ENCODE assay signal across 10 mouse cellular contexts in genomic region chr17:35218516-35219193, GRCm38 (mm10). TPM values are rescaled to one million over a fixed set of nuclear protein-coding genes. Genes with fewer than 3 reads are reported as not detected.
DNase-seq lines count a peak whose midpoint lies in the region; ATAC-seq and TF ChIP-seq lines count a peak whose summit lies in the region.
"Had no signal": no experiment of that assay in that cellular context is flagged by ENCODE, and none has a peak within 500 bp of the region (broad histone marks: within the 10 kb centered on the region; RNA-seq: fewer than 3 reads in every experiment).

No protein-coding gene starts in this region.

- H3K9ac ChIP-seq in heart, embryonic 12.5 days, result no peak overlapping the region

- peaks cover 21% of the 10 kb centered on the region for H3K4me1 ChIP-seq in heart, embryonic 12.5 days (replicated peaks)

- H3K9me3 ChIP-seq in heart, embryonic 12.5 days (replicated peaks), result no peaks in the 10 kb centered on the region

- peaks cover 25% of the 10 kb centered on the region for H3K36me3 ChIP-seq in heart, embryonic 12.5 days
- H3K36me3 ChIP-seq in splenic B cell, adult 2 months (ENCODE audit: control insufficient read depth, insufficient read depth, low read length, poor library complexity, severe bottlenecking), result no peaks in the 10 kb centered on the region; the same call in 1 of the 2 replicates

- WGBS in heart, embryonic 12.5 days, result 59% methylated on average over 18 of the region's 18 CpGs

- peak overlapping the region; percentile 47 for H3K27ac ChIP-seq in layer of hippocampus, adult 2 months
- peak overlapping the region; percentile 69 for H3K27ac ChIP-seq in heart, embryonic 12.5 days (ENCODE audit: poor library complexity, severe bottlenecking)

- no peak for DNase-seq in layer of hippocampus, adult 2 months (ENCODE audit: low spot score in 2 of 2)
- no peak for DNase-seq in layer of hippocampus, postnatal 25 days (ENCODE audit: extremely low spot score in 1 of 2, low spot score in 1 of 2)
- DNase-seq in liver, result peak; percentile 28
- peak; percentile 88 for DNase-seq in splenic B cell, adult 2 months (ENCODE audit: low read depth, low spot score)
- no peak for DNase-seq in urinary bladder, postnatal 36 days (ENCODE audit: low spot score in 2 of 2)
- no peak for DNase-seq in ovary, postnatal 36 days (ENCODE audit: low spot score)
- no peak for DNase-seq in right cerebral cortex, postnatal 36 days (ENCODE audit: low spot score in 2 of 2)

- H3K4me3 ChIP-seq in layer of hippocampus, adult 2 months, result no peak overlapping the region
- H3K4me3 ChIP-seq in heart, embryonic 12.5 days, result no peak overlapping the region

- H3K27me3 ChIP-seq in heart, embryonic 12.5 days (replicated peaks), result 0 out of 2 replicates have a peak, but pooled peaks cover 3% of the 10 kb centered on the region
- no peaks in the 10 kb centered on the region for H3K27me3 ChIP-seq in splenic B cell, adult 2 months (ENCODE audit: control insufficient read depth, insufficient read depth, low read length, poor library complexity, severe bottlenecking)
- H3K27me3 ChIP-seq: Patski had no signal

- ATAC-seq in heart, embryonic 12.5 days (ENCODE audit: insufficient number of reproducible peaks, low FRiP score), result peak; percentile 68
- ATAC-seq: Patski had no signal

- H3K4me2 ChIP-seq in heart, embryonic 12.5 days, result no peak overlapping the region

- TF ChIP-seq CTCF in layer of hippocampus, adult 2 months (conservative IDR thresholded peaks at IDR 0.05), result no peak

RNA-seq across cellular contexts. Expression of gene Gm16181, which starts 2.0 kb away (rescaled TPM):
- total RNA-seq in layer of hippocampus, adult 2 months (2021), result not detected
- total RNA-seq in layer of hippocampus, postnatal 25 days (2021), result not detected
- polyA plus RNA-seq in heart, embryonic 12.5 days (2016; fragmentation: Nextera tagmentation; extraction: Ambion mirVana), result 0.55 TPM in 1 of 2 replicates, not detected in the other
- polyA plus RNA-seq: neural tube, embryonic 11.5 days had no signal

RNA-seq across cellular contexts. Expression of gene Lta, which starts 13.5 kb away (rescaled TPM):
- under 1 TPM; 0.54 to 0.59 TPM for total RNA-seq in layer of hippocampus, adult 2 months (2021)
- total RNA-seq in layer of hippocampus, postnatal 25 days (2021), result under 1 TPM in 1 of 2 experiments, not detected in 1; 0.20 TPM
- polyA plus RNA-seq in heart, embryonic 12.5 days (2016; fragmentation: Nextera tagmentation; extraction: Ambion mirVana), result not detected in 2 replicates

RNA-seq across cellular contexts. Expression of gene Atp6v1g2, which starts 14.8 kb away (rescaled TPM):
- 100 to 1,000 TPM; 615 to 646 TPM for total RNA-seq in layer of hippocampus, adult 2 months (2021)
- total RNA-seq in layer of hippocampus, postnatal 25 days (2021), result 100 to 1,000 TPM; 607 to 639 TPM
- polyA plus RNA-seq in heart, embryonic 12.5 days (2016; fragmentation: Nextera tagmentation; extraction: Ambion mirVana), result 10.0 and 12.5 TPM in 2 replicates

RNA-seq across cellular contexts. Expression of gene Tnf, which starts 16.8 kb away (rescaled TPM):
- total RNA-seq in layer of hippocampus, adult 2 months (2021), result not detected
- total RNA-seq in layer of hippocampus, postnatal 25 days (2021), result not detected
- 0.12 TPM in 1 of 2 replicates, not detected in the other for polyA plus RNA-seq in heart, embryonic 12.5 days (2016; fragmentation: Nextera tagmentation; extraction: Ambion mirVana)
- polyA plus RNA-seq: Patski had no signal

RNA-seq across cellular contexts. Expression of gene Nfkbil1, which starts 16.9 kb away (rescaled TPM):
- 10 to 100 TPM; 13.3 to 15.1 TPM for total RNA-seq in layer of hippocampus, adult 2 months (2021)
- 10 to 100 TPM; 13.7 to 14.8 TPM for total RNA-seq in layer of hippocampus, postnatal 25 days (2021)
- polyA plus RNA-seq in heart, embryonic 12.5 days (2016; fragmentation: Nextera tagmentation; extraction: Ambion mirVana), result 9.0 and 9.8 TPM in 2 replicates

Comparison
In these comparisons a context has a peak if more than half of its experiments do, and no peak if none do; other contexts are left out.
1. DNase-seq: peak in liver (single experiment) and splenic B cell, adult 2 months (single experiment); none in layer of hippocampus, adult 2 months (0 of 2), layer of hippocampus, postnatal 25 days (0 of 2), urinary bladder, postnatal 36 days (0 of 2), ovary, postnatal 36 days (single experiment) and right cerebral cortex, postnatal 36 days (0 of 2).